Mouse (Mus musculus): Measurements from ENCODE around the gene Vmn2r103.

The Vmn2r103 gene

GRCm38 (mm10) chr17:19773063-19773462 lies at the start of gene Vmn2r103:
Vmn2r103 (plus strand) TSS chr17:19773363.
- no peak for DNase-seq (ENCODE audit: low spot score in 2 of 2)

- DNase-seq (ENCODE audit: low spot score in 2 of 2) = no peak
These were observed 5.8 kb downstream of the Vmn2r103 start for GRCm38 (mm10) chr17:19778994-19779393.

- DNase-seq (ENCODE audit: low spot score in 2 of 2) = no peak
These were observed 16.1 kb downstream of the Vmn2r103 start for GRCm38 (mm10) chr17:19789248-19789647.

All from thymus, postnatal 10 days (tissue).